Mouse (Mus musculus) olfactory bulb, adult 2 months (tissue): Measurements from ENCODE around the gene Parg. TPM values are rescaled to one million over a fixed set of nuclear protein-coding genes. Genes with fewer than 3 reads are reported as not detected.

Source experiments
- H3K27ac ChIP-seq: fragments of 200-500 bp; 2 replicates; pipeline ENCODE4 v1.5.1; 2012; ENCODE audit warnings: low read depth, low read length; ENCODE audit not compliant: insufficient read depth
- H3K4me1 ChIP-seq: fragments of 200-500 bp; 2 replicates; pipeline ENCODE4 v1.6.1; 2012; ENCODE audit warnings: low read length; ENCODE audit not compliant: control insufficient read depth, insufficient read depth
- H3K4me3 ChIP-seq: fragments of 200-500 bp; 2 replicates; pipeline ENCODE4 v1.5.1; 2012; ENCODE audit warnings: mild to moderate bottlenecking, low read depth, low read length, moderate library complexity; ENCODE audit not compliant: insufficient read depth
- CTCF ChIP-seq: fragments of 200-500 bp; IDR thresholded peaks from 2 replicates; pipeline ENCODE4 v1.5.1; 2012; ENCODE audit warnings: low read depth, mild to moderate bottlenecking, low read length, moderate library complexity; ENCODE audit not compliant: insufficient read depth
- POLR2A ChIP-seq: fragments of 200-500 bp; IDR thresholded peaks from 2 replicates; pipeline ENCODE4 v1.6.1; 2012; ENCODE audit warnings: mild to moderate bottlenecking, low read depth, low read length, moderate library complexity; ENCODE audit not compliant: insufficient read depth
- WGBS: fragments of 180-500 bp; shearing (Covaris S2); methylation state at CpG from one replicate; pipeline ENCODE4 v1.1.7; 2018; 5-methylcytosine and 5-hydroxymethylcytosine counted together
- polyA plus RNA-seq: library from polyadenylated mRNA; stranded (reverse); fragments of >200 nt; gene quantifications from 2 replicates; pipeline ENCODE4 v1.2.4, GENCODE M21; 2012; ENCODE audit warnings: low replicate concordance; ENCODE audit not compliant: missing spikeins, insufficient read depth, insufficient read length

Gene Parg
- polyA plus RNA-seq, 1 experiment = not detected

DNA sequence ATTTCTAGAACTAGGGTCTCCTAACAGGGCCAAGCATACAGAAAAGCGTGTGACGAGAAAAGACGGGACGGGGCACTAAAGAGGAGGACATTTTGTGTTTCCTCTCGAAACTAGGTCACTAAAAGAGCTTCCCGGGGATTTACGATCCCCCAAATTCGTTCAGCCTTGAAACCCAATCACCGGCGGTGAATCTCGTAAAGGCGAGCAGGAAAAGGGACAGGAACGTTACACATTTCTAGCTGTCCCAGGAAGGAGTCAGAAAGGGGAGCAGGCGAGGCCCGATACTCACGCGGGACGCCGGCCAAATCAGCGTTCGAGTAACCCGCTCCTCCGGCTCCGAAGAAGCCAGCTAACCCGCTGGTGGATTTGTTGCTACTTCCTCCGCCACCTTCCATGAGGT is 395 bp upstream of the Parg start:
- Histone ChIP-seq H3K4me1 (peaks cover 4% of the 10 kb centered on the region; the same call in 1 of the 2 replicates), H3K4me3 (peak overlapping the region; percentile 66), H3K27ac (no peak overlapping the region)
- under 1% methylated on average over 26 of the region's 26 CpGs for WGBS
- TF ChIP-seq POLR2A = no peak
- no peak for TF ChIP-seq CTCF

GRCm38 (mm10) chr14:32226601-32227000 is 24.9 kb downstream of the Parg start:
- TF ChIP-seq POLR2A (no peak), CTCF (no peak)
- Histone ChIP-seq H3K4me3 (no peak overlapping the region), H3K4me1 (no peaks in the 10 kb centered on the region), H3K27ac (no peak overlapping the region)

- TF ChIP-seq CTCF (no peak), POLR2A (no peak)
- no peak overlapping the region for H3K4me3 ChIP-seq
- H3K4me1 ChIP-seq = no peaks in the 10 kb centered on the region
- 0% methylated on average over 2 of the region's 2 CpGs for WGBS
- no peak overlapping the region for H3K27ac ChIP-seq
Observed at GRCm38 (mm10) chr14:32228996-32229395, 27.2 kb downstream of the Parg start.

DNA sequence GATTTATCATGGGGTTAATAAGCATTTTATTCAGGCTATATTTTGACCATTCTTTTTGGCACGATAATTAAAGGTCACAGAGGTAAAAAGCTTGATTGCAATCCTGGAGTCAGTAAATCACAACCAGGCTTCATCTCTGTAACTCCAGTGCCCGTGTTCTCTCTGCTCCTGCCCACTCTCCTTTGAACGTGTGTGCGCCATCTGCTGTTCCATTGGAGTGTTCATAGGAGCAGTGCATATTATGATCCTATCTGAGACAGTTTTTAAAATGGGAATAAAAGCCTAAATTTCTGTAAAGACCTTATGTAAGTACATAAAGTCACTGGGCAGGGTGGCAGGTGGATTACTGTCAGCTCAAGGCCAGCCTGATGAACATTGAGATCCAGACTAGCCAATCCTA is 40.7 kb downstream of the Parg start:
- Histone ChIP-seq H3K4me1 (no peaks in the 10 kb centered on the region), H3K27ac (no peak overlapping the region), H3K4me3 (no peak overlapping the region)
- 70% methylated on average over 4 of the region's 4 CpGs for WGBS
- TF ChIP-seq CTCF = no peak
- TF ChIP-seq POLR2A = no peak

GRCm38 (mm10) chr14:32246019-32246418 is 44.3 kb downstream of the Parg start:
- Histone ChIP-seq H3K27ac (no peak overlapping the region), H3K4me3 (no peak overlapping the region), H3K4me1 (no peaks in the 10 kb centered on the region)
- no peak for TF ChIP-seq CTCF
- no peak for TF ChIP-seq POLR2A
- 36% methylated on average over 2 of the region's 2 CpGs for WGBS

DNA sequence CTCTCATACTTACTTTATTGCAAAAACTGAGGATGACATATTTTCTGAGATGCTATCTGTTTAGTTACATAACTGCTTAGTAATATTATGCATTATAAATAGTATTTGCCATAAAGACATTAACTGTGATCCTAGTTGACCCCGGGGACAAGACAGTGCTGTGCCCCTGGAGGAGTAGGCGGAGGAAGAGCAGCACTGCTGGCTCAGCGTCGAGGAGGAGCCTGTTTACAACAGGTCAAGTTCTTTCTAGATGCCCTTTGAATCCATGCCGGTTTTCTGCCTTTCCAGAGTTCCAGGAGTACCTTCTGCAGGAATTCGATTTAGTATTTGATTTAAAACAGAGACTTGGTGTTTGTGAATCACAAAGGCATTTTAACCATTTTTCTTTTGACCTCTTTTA is 47.9 kb downstream of the Parg start:
- no peak for TF ChIP-seq POLR2A
- TF ChIP-seq CTCF = no peak
- H3K27ac ChIP-seq = no peak overlapping the region
- no peak overlapping the region for H3K4me3 ChIP-seq
- no peaks in the 10 kb centered on the region for H3K4me1 ChIP-seq
- WGBS = 90% methylated on average over 6 of the region's 6 CpGs

- WGBS = 65% methylated on average over 6 of the region's 6 CpGs
- no peaks in the 10 kb centered on the region for H3K4me1 ChIP-seq
- no peak overlapping the region for H3K4me3 ChIP-seq
- H3K27ac ChIP-seq = no peak overlapping the region
- no peak for TF ChIP-seq POLR2A
- TF ChIP-seq CTCF = no peak
Observed at GRCm38 (mm10) chr14:32260830-32261229, 59.1 kb downstream of the Parg start.

DNA sequence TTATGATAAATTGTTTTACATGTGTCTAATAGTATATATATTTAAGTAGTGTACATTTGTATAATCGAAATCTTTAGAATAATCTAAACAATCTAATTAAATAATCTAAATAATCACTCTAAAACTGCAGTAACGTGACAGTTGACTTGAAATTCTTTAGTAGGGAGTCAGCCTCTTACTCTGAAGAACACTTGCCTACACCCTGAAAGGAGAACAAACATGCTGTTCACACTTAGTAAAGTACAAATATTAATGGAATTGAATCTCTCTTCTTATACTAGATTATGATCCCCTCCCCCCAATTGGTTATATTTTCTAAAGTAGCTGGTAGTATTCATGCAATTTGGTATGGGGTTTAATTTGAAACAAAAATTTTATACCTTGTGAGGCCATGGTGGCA is 60.0 kb downstream of the Parg start:
- whole genome bisulfite sequencing = 95% methylated on average over 2 of the region's 2 CpGs
- Histone ChIP-seq H3K27ac (no peak overlapping the region), H3K4me3 (no peak overlapping the region), H3K4me1 (no peaks in the 10 kb centered on the region)
- no peak for TF ChIP-seq CTCF
- no peak for TF ChIP-seq POLR2A

- no peak overlapping the region for H3K27ac ChIP-seq
- no peaks in the 10 kb centered on the region for H3K4me1 ChIP-seq
- TF ChIP-seq POLR2A (no peak), CTCF (no peak)
- no peak overlapping the region for H3K4me3 ChIP-seq
- 62% methylated on average over 2 of the region's 2 CpGs for WGBS
Observed at GRCm38 (mm10) chr14:32268999-32269398, 67.2 kb downstream of the Parg start.

- Histone ChIP-seq H3K4me3 (no peak overlapping the region), H3K27ac (no peak overlapping the region), H3K4me1 (no peaks in the 10 kb centered on the region)
- TF ChIP-seq POLR2A (no peak), CTCF (no peak)
- WGBS = 84% methylated on average over 4 of the region's 4 CpGs
Observed at GRCm38 (mm10) chr14:32269589-32269988, 67.8 kb downstream of the Parg start.
